Mouse (Mus musculus) natural killer cell, adult 2 months (primary cell): ENCODE data around the gene Sctr.

ENCODE experiments used
- DNase-seq, 2 experiments: peaks; one replicate each; pipeline ENCODE4 v3.0.0; 2022; ENCODE audit warnings: low spot score in 2 of 2

Sctr gene

GRCm38 (mm10) chr1:120100456-120101226 lies 93.9 kb downstream of the Sctr start:
- DNase-seq: no peak

- no peak for DNase-seq
Measured at GRCm38 (mm10) chr1:120101227-120101609, 94.5 kb downstream of the Sctr start.

GRCm38 (mm10) chr1:120105556-120105959 lies 98.9 kb downstream of the Sctr start:
- no peak for DNase-seq

GRCm38 (mm10) chr1:120109741-120110432 lies 103.2 kb downstream of the Sctr start:
- no peak for DNase-seq

- no peak for DNase-seq
Measured at GRCm38 (mm10) chr1:120111766-120112165, 105.1 kb downstream of the Sctr start.

GRCm38 (mm10) chr1:120112251-120113187 lies 105.8 kb downstream of the Sctr start:
- no peak for DNase-seq
